Mouse (Mus musculus) embryonic fibroblast, embryonic 13.5 days (primary cell): ENCODE data around the gene Dock4.

Source experiments
- CTCF ChIP-seq: IDR thresholded peaks from 2 replicates; pipeline ENCODE4 v1.5.1; 2011; ENCODE audit warnings: mild to moderate bottlenecking, control low read depth, low read length, moderate library complexity, borderline replicate concordance; ENCODE audit not compliant: insufficient read depth
- POLR2A ChIP-seq: IDR thresholded peaks from 2 replicates; pipeline ENCODE4 v1.6.1; 2011; ENCODE audit warnings: low read depth, mild to moderate bottlenecking, control low read depth, low read length, moderate library complexity

DNA sequence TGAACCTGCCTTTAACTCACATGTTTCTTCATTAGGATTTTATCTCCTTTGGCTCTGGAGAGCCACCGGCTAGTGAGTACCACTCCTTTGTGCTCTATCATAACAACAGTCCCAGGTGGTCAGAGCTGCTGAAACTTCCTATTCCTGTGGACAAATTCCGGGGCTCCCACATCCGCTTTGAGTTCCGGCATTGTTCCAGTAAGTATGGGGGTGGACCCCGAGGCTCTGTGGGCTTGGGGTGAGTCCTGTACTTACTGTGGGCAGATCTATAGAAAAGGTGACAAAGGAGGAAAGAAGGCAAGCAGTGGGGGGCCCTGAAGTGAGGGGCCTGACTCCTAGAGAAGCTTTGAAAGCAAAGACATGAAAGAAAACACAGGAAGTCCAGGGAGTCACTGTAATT is 258.5 kb downstream of the Dock4 start:
- TF ChIP-seq POLR2A (no peak), CTCF (no peak)
